Mouse (Mus musculus) spleen, postnatal 14 days (tissue): ENCODE measurements around the gene Kansl1.
A peak's percentile ranks its signal among the peaks of the same experiment; 100 is the strongest.

Source experiments
- DNase-seq, 2 experiments: peaks; one replicate each; pipeline ENCODE4 v3.0.0; 2021 to 2022; ENCODE audit warnings: low spot score in 2 of 2

Gene Kansl1

GRCm38 (mm10) chr11:104363823-104364600 is 104.6 kb downstream of the Kansl1 start:
- DNase-seq = no peak

- no peak for DNase-seq
Observed at GRCm38 (mm10) chr11:104362704-104363103, 106.0 kb downstream of the Kansl1 start.

- DNase-seq = no peak
Observed at GRCm38 (mm10) chr11:104361790-104362189, 106.9 kb downstream of the Kansl1 start.

- DNase-seq = no peak
Observed at GRCm38 (mm10) chr11:104346931-104347330, 121.7 kb downstream of the Kansl1 start.

- no peak for DNase-seq
Observed at GRCm38 (mm10) chr11:104334946-104335345, 133.7 kb downstream of the Kansl1 start.

- no peak for DNase-seq
Observed at GRCm38 (mm10) chr11:104334115-104334514, 134.5 kb downstream of the Kansl1 start.

GRCm38 (mm10) chr11:104332105-104332504 is 136.6 kb downstream of the Kansl1 start:
- DNase-seq = no peak

GRCm38 (mm10) chr11:104331208-104331607 is 137.5 kb downstream of the Kansl1 start:
- no peak for DNase-seq

- DNase-seq = no peak
Observed at GRCm38 (mm10) chr11:104330151-104330550, 138.5 kb downstream of the Kansl1 start.

GRCm38 (mm10) chr11:104329185-104329926 is 139.3 kb downstream of the Kansl1 start:
- DNase-seq = no peak

GRCm38 (mm10) chr11:104327946-104328345 is 140.7 kb downstream of the Kansl1 start:
- DNase-seq = no peak

GRCm38 (mm10) chr11:104327462-104327861 is 141.2 kb downstream of the Kansl1 start:
- DNase-seq = no peak

GRCm38 (mm10) chr11:104322142-104322541 is 146.5 kb downstream of the Kansl1 start:
- DNase-seq = no peak

- no peak for DNase-seq
Observed at GRCm38 (mm10) chr11:104320511-104320910, 148.2 kb downstream of the Kansl1 start.

- no peak for DNase-seq
Observed at GRCm38 (mm10) chr11:104318940-104319781, 149.5 kb downstream of the Kansl1 start.

- no peak for DNase-seq
Observed at GRCm38 (mm10) chr11:104317631-104318030, 151.0 kb downstream of the Kansl1 start.

GRCm38 (mm10) chr11:104316685-104317400 is 151.8 kb downstream of the Kansl1 start:
- DNase-seq = no peak

- peak; percentile 61 to 78 for DNase-seq
Observed at GRCm38 (mm10) chr11:104315703-104316102, 153.0 kb downstream of the Kansl1 start.

- no peak for DNase-seq
Observed at GRCm38 (mm10) chr11:104311643-104312042, 157.0 kb downstream of the Kansl1 start.

- DNase-seq = no peak
Observed at GRCm38 (mm10) chr11:104310226-104310887, 158.3 kb downstream of the Kansl1 start.
